Mouse (Mus musculus): Measurements from ENCODE around the gene Apof.

The Apof gene

GRCm38 (mm10) chr10:128297622-128298021 is 29.2 kb downstream of the Apof start:
- DNase-seq (ENCODE audit: low read depth, low spot score), result no peak

GRCm38 (mm10) chr10:128298243-128298642 is 29.8 kb downstream of the Apof start:
- DNase-seq (ENCODE audit: low read depth, low spot score), result no peak

- DNase-seq (ENCODE audit: low read depth, low spot score), result no peak
These were observed 30.3 kb downstream of the Apof start, which contains the start of gene Il23a for GRCm38 (mm10) chr10:128298702-128299171. TSS of gene Il23a (minus strand) at chr10:128298752.

- no peak for DNase-seq (ENCODE audit: low read depth, low spot score)
These were observed 33.9 kb downstream of the Apof start for GRCm38 (mm10) chr10:128302357-128302756.

- DNase-seq (ENCODE audit: low read depth, low spot score), result no peak
These were observed 34.3 kb downstream of the Apof start for GRCm38 (mm10) chr10:128302785-128303125.

- peak; percentile 99 for DNase-seq (ENCODE audit: low read depth, low spot score)
These were observed 34.9 kb downstream of the Apof start, which contains the start of gene Pan2 for GRCm38 (mm10) chr10:128303126-128304021. TSS of gene Pan2 (plus strand) at chr10:128303335.

- DNase-seq (ENCODE audit: low read depth, low spot score), result peak; percentile 43
These were observed 41.2 kb downstream of the Apof start for GRCm38 (mm10) chr10:128309654-128310053.

- no peak for DNase-seq (ENCODE audit: low read depth, low spot score)
These were observed 41.7 kb downstream of the Apof start for GRCm38 (mm10) chr10:128310177-128310576.

GRCm38 (mm10) chr10:128310902-128311301 is 42.4 kb downstream of the Apof start:
- DNase-seq (ENCODE audit: low read depth, low spot score), result no peak

GRCm38 (mm10) chr10:128315578-128315977 is 47.1 kb downstream of the Apof start:
- no peak for DNase-seq (ENCODE audit: low read depth, low spot score)
